Mouse (Mus musculus): ENCODE results near the gene P3h3. TPM values are rescaled to one million over a fixed set of nuclear protein-coding genes. Genes with fewer than 3 reads are reported as not detected.

Gene P3h3
- polyA plus RNA-seq, 1 experiment from 2014 or later = 17.0 TPM

DNA sequence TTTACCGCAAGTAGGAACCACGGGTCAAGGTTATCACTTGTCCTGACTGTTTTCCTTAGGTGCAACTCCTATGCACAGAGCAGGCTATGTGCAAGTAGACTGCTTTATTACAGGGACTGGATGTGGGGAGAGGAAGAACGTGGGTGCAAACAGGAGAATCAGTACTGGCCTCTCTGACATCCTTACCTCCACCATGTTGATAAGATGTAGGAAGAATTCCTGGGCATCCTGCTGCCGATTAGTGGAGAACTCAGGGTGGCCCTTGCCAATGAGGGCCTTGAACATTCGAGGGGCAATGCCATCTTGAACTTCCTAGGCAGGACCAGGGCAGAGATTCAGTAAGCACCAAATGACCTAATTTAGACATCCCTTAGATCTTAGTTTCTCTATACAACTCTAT lies 36.7 kb downstream of the P3h3 start:
- H3K27me3 ChIP-seq (replicated peaks; ENCODE audit: low read depth, poor library complexity, severe bottlenecking) = no peaks in the 10 kb centered on the region
- no peaks in the 10 kb centered on the region for H3K4me1 ChIP-seq
- H3K9me3 ChIP-seq = no peaks in the 10 kb centered on the region
- WGBS = 93% methylated on average over 5 of the region's 5 CpGs
- no peak overlapping the region for H3K4me3 ChIP-seq
- no peak for DNase-seq (ENCODE audit: low spot score)
- peaks cover 100% of the 10 kb centered on the region for H3K36me3 ChIP-seq (replicated peaks)
- H3K27ac ChIP-seq (replicated peaks) = no peak overlapping the region

DNA sequence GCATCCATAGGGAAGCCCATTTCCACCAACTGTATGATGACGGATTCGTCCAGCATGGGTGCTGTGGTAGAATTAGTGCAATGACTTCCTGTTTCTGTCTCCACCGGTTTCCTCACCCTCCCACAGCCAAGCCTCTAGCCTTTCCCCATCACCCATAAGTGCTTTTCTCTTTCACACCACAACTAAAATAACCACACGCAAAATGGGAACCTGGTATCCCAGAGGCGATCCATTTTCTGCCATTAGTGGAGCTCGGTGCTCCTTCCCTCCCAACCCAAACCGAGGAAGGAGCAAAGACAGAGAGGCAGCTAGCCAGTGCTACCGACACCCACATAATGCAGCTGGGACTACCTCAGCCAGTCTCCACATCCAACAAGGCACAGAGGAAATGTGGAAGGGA lies 39.6 kb downstream of the P3h3 start:
- no peak for DNase-seq (ENCODE audit: low spot score)
- 95% methylated on average over 8 of the region's 8 CpGs for WGBS
- H3K36me3 ChIP-seq (replicated peaks) = peaks cover 84% of the 10 kb centered on the region
- no peak overlapping the region for H3K4me3 ChIP-seq
- no peaks in the 10 kb centered on the region for H3K27me3 ChIP-seq (replicated peaks; ENCODE audit: low read depth, poor library complexity, severe bottlenecking)
- no peak overlapping the region for H3K27ac ChIP-seq (replicated peaks)
- H3K4me1 ChIP-seq = peaks cover 19% of the 10 kb centered on the region
- no peaks in the 10 kb centered on the region for H3K9me3 ChIP-seq

DNA sequence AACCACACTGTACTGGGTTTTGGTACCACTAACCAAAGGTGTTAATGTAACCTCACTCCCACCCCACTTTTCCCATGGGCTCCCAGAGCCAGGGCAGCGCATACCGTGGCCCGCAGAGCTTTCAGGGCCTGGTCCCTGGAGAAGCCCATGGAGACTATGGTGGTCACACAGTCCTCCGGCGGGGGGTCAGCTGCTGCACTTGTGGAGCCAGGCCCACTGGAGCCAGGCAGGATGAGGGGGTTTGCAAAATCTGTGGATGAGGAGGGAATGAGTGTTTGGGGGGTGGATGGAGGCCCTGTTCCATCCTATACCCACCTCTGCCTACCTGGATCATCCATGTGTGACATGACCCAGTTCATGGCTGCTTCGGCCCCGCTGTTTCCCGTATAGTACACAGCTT lies 40.0 kb downstream of the P3h3 start:
- no peak for DNase-seq (ENCODE audit: low spot score)
- H3K4me1 ChIP-seq = peaks cover 23% of the 10 kb centered on the region
- peaks cover 83% of the 10 kb centered on the region for H3K36me3 ChIP-seq (replicated peaks)
- no peaks in the 10 kb centered on the region for H3K27me3 ChIP-seq (replicated peaks; ENCODE audit: low read depth, poor library complexity, severe bottlenecking)
- H3K4me3 ChIP-seq = no peak overlapping the region
- WGBS = 97% methylated on average over 8 of the region's 8 CpGs
- H3K27ac ChIP-seq (replicated peaks) = no peak overlapping the region
- no peaks in the 10 kb centered on the region for H3K9me3 ChIP-seq

- whole genome bisulfite sequencing = 93% methylated on average over 11 of the region's 11 CpGs
- peaks cover 83% of the 10 kb centered on the region for H3K36me3 ChIP-seq (replicated peaks)
- no peak for DNase-seq (ENCODE audit: low spot score)
Observed at GRCm38 (mm10) chr6:124817125-124817524, 40.4 kb downstream of the P3h3 start.

DNA sequence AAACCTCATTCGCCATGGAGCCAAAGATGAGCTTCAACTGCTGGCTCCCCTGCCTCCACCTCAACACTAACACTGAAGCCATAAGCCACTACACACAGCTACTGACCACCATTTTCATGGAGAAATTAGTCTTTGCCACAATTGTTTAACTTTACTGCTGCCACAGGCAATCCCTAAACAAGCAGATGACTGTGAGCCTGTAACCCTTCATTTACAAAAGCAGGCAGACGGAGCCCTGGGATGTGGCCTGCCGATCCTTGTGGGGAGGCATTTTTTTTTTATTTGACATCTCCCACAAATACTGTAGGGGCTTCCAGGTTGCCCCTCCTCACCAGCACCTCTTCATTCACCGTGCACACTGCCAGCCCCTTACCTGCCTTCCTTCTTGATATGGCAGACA lies 40.9 kb downstream of the P3h3 start:
- no peaks in the 10 kb centered on the region for H3K9me3 ChIP-seq
- 93% methylated on average over 4 of the region's 4 CpGs for WGBS
- no peak for DNase-seq (ENCODE audit: low spot score)
- H3K4me1 ChIP-seq = peaks cover 32% of the 10 kb centered on the region
- peaks cover 83% of the 10 kb centered on the region for H3K36me3 ChIP-seq (replicated peaks)
- H3K27ac ChIP-seq (replicated peaks) = no peak overlapping the region
- no peaks in the 10 kb centered on the region for H3K27me3 ChIP-seq (replicated peaks; ENCODE audit: low read depth, poor library complexity, severe bottlenecking)
- H3K4me3 ChIP-seq = no peak overlapping the region

More at GRCm38 (mm10) chr6:124817125-124817524, 40.4 kb downstream of the P3h3 start:
- H3K9me3 ChIP-seq = no peaks in the 10 kb centered on the region
- no peaks in the 10 kb centered on the region for H3K27me3 ChIP-seq (replicated peaks; ENCODE audit: low read depth, poor library complexity, severe bottlenecking)
- H3K27ac ChIP-seq (replicated peaks) = no peak overlapping the region
- peaks cover 27% of the 10 kb centered on the region for H3K4me1 ChIP-seq
- H3K4me3 ChIP-seq = no peak overlapping the region

- WGBS = 77% methylated on average over 9 of the region's 9 CpGs
- Histone ChIP-seq H3K4me3 (peak overlapping the region; percentile 92; the same call in 1 of the 2 replicates), H3K27ac (replicated peaks) (no peak overlapping the region), H3K4me1 (peaks cover 42% of the 10 kb centered on the region), H3K36me3 (replicated peaks) (peaks cover 83% of the 10 kb centered on the region), H3K27me3 (replicated peaks; ENCODE audit: low read depth, poor library complexity, severe bottlenecking) (no peaks in the 10 kb centered on the region), H3K9me3 (no peaks in the 10 kb centered on the region)
- DNase-seq (ENCODE audit: low spot score) = no peak
Observed at GRCm38 (mm10) chr6:124814858-124815774, 42.4 kb downstream of the P3h3 start.

DNA sequence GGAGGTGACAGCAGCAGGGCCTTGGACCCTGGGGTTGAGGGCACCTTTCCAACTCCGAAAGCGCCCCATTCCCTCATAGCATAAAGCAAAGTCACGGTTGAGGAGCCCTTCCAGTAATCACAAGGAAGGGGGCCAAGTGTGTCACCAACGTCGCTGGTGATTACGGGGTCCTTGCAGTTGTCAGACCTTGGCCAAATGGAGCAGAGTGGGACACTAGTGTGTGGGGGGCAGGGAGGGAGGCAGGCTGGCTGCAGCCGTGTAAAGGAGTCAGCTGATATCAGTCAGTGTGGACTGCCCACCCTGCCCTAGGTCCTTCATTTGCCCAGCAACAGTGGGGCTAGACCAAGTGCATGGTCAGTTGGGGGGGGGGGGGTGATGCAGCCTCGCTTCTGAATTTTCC lies 43.1 kb downstream of the P3h3 start:
- H3K4me1 ChIP-seq = peaks cover 49% of the 10 kb centered on the region
- H3K4me3 ChIP-seq = peak overlapping the region; percentile 92
- H3K27ac ChIP-seq (replicated peaks) = peak overlapping the region; percentile 98
- no peak for DNase-seq (ENCODE audit: low spot score)
- H3K27me3 ChIP-seq (replicated peaks; ENCODE audit: low read depth, poor library complexity, severe bottlenecking) = no peaks in the 10 kb centered on the region
- peaks cover 81% of the 10 kb centered on the region for H3K36me3 ChIP-seq (replicated peaks)
- WGBS = 49% methylated on average over 8 of the region's 8 CpGs
- no peaks in the 10 kb centered on the region for H3K9me3 ChIP-seq

DNA sequence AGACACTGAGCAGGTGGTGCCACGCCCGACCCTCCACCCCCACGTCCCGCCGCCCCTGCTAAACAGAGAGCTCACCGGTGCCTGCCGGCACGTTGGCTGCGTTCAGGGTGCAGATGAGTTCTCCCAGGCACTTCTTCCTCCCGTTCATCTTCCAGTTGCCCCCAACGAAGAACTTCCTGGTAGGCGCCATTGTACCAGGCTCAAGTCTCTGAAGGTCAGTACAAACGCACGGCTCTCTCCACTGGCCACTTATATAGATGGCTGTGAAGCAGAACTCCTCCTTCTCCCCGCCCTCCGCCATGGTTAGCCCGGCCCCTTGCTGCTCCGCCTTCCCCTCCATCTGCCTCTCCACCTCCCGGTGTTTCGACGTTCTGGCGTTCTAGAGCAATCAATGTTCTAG lies 43.6 kb downstream of the P3h3 start, which contains the start of gene Tpi1:
Tpi1 (minus strand) TSS at position 364 of the 400 bp plus-strand sequence.
- peak within 1 kb of the TSS; percentile 92 for H3K4me3 ChIP-seq
- H3K27me3 ChIP-seq (replicated peaks; ENCODE audit: low read depth, poor library complexity, severe bottlenecking) = no peaks in the 10 kb centered on the region
- H3K9me3 ChIP-seq = no peaks in the 10 kb centered on the region
- under 1% methylated on average over 22 of the region's 22 CpGs for WGBS
- peaks cover 54% of the 10 kb centered on the region for H3K4me1 ChIP-seq
- peaks cover 76% of the 10 kb centered on the region for H3K36me3 ChIP-seq (replicated peaks)
- peak; percentile 92 for DNase-seq (ENCODE audit: low spot score)
- peak within 1 kb of the TSS; percentile 98 for H3K27ac ChIP-seq (replicated peaks)

DNA sequence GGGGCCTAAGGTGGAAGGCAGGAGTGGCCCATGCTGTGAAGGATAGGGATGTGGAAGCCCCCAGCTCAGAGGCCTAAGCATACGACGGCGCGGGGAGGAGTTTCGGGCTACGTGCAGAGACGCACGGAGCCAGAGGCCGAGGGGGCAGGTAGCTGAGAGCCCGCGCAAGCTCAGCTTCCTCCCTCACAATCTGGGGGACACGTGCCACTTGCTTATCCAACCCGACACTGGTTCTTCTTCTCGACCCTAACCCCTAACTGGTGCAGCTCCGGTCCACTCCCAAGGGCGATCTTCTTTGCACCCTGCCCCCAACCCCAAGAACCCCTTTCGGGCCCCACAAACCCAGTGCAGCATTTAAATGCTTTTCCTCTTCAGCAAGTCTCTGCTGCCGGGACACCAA lies 44.1 kb downstream of the P3h3 start:
- peaks cover 58% of the 10 kb centered on the region for H3K4me1 ChIP-seq
- DNase-seq (ENCODE audit: low spot score) = peak; percentile 87
- peak overlapping the region; percentile 92 for H3K4me3 ChIP-seq
- no peaks in the 10 kb centered on the region for H3K27me3 ChIP-seq (replicated peaks; ENCODE audit: low read depth, poor library complexity, severe bottlenecking)
- under 1% methylated on average over 18 of the region's 18 CpGs for WGBS
- H3K9me3 ChIP-seq = no peaks in the 10 kb centered on the region
- H3K27ac ChIP-seq (replicated peaks) = peak overlapping the region; percentile 98
- H3K36me3 ChIP-seq (replicated peaks) = peaks cover 72% of the 10 kb centered on the region

DNA sequence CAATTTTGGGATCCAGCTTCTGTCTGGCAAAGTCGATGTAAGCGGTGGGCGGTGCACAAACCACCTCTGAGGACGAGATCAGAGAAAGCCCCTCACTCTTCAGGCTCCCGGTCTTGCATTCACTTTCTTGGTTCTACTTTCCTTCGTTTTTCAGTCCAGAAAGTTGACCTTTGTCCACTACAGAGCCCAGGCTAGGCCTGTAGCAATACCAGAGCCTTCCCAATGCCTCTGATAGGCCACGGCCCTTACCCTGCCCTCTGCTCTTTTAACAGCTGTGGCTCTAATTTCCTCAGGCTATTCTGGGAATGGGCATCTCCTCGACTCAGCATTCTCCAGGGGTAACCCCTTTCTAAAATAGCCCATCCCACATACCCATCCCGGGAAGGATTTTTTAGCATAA lies 44.7 kb downstream of the P3h3 start:
- H3K36me3 ChIP-seq (replicated peaks) = peaks cover 65% of the 10 kb centered on the region
- H3K9me3 ChIP-seq = no peaks in the 10 kb centered on the region
- peak overlapping the region; percentile 98 for H3K27ac ChIP-seq (replicated peaks)
- H3K27me3 ChIP-seq (replicated peaks; ENCODE audit: low read depth, poor library complexity, severe bottlenecking) = no peaks in the 10 kb centered on the region
- DNase-seq (ENCODE audit: low spot score) = no peak
- 26% methylated on average over 9 of the region's 9 CpGs for WGBS
- peak overlapping the region; percentile 92 for H3K4me3 ChIP-seq
- H3K4me1 ChIP-seq = peaks cover 65% of the 10 kb centered on the region

DNA sequence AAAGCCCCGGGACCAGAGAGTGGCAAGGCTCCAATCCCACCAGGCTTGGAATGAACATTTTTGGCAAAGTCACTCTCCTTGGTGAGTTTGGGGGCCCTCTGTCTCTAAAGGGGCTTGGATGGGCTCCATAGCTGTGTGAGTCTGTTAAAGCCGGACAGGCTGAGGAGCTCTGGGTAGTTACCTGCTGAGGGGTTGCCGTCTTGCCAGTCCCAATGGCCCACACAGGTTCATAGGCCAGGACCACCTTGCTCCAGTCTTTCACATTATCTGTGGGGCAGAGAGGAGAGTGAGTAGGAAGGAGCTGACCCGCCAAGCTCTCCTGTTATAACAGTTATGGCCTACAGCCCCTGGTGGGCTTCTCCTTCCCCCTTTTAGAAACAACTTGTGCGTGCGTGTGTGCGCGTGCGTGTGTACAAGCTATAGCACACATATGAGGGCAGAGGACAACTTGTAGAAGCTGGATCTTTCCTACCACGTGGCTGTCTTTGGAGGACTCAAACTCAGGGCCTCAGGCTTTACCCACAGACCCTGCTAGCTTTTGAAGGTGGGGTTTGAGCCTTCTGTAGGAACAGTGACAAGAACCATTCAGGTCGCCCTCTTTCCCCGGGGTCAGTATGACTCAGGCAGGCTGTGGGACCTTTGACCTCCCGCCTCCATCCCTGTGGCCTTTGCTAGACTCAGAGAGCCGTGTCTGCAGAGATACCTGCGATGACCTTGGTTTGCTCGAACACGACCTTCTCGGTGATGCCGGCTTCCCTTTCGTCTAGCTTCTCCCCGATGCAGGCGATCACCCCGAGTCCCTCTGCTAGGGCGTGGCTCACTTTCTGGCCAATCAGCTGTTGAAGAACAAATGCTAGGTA lies 45.6 kb downstream of the P3h3 start:
- no peaks in the 10 kb centered on the region for H3K27me3 ChIP-seq (replicated peaks; ENCODE audit: low read depth, poor library complexity, severe bottlenecking)
- 85% methylated on average over 24 of the region's 24 CpGs for WGBS
- peak overlapping the region; percentile 92 for H3K4me3 ChIP-seq
- H3K9me3 ChIP-seq = no peaks in the 10 kb centered on the region
- DNase-seq (ENCODE audit: low spot score) = no peak
- peaks cover 65% of the 10 kb centered on the region for H3K4me1 ChIP-seq
- H3K36me3 ChIP-seq (replicated peaks) = peaks cover 56% of the 10 kb centered on the region
- H3K27ac ChIP-seq (replicated peaks) = peak overlapping the region; percentile 98

DNA sequence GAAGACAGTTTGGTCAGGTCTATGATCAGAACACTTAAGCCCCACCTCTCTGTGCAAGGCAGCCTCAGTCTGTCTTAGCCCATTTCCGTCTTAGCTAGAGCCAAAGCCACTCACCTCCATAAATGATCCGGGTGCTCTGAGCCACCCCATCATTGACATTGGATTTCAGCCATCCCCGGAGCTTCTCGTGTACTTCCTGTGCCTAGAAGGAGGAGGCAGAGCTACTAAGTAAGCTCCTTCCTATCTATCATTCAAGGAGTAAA lies 46.2 kb downstream of the P3h3 start:
- 96% methylated on average over 4 of the region's 4 CpGs for WGBS
- Histone ChIP-seq H3K27ac (replicated peaks) (no peak overlapping the region), H3K9me3 (no peaks in the 10 kb centered on the region), H3K36me3 (replicated peaks) (peaks cover 50% of the 10 kb centered on the region), H3K4me3 (no peak overlapping the region), H3K27me3 (replicated peaks; ENCODE audit: low read depth, poor library complexity, severe bottlenecking) (no peaks in the 10 kb centered on the region), H3K4me1 (peaks cover 70% of the 10 kb centered on the region)
- DNase-seq (ENCODE audit: low spot score) = no peak
